Mouse (Mus musculus) ZHBTc4 (cell line): ENCODE data around the gene Vps51.
A peak's percentile ranks its signal among the peaks of the same experiment; 100 is the strongest.
"Not testable (repeated sequence)": the region's sequence is repeated elsewhere in the genome, so short reads cannot be mapped to it uniquely, and the experiment has no call there.

Experiments
- DNase-seq: peaks from one replicate; pipeline ENCODE4 v3.0.0-alpha.2; 2011; ENCODE audit warnings: low read depth, low spot score

Gene Vps51

DNA sequence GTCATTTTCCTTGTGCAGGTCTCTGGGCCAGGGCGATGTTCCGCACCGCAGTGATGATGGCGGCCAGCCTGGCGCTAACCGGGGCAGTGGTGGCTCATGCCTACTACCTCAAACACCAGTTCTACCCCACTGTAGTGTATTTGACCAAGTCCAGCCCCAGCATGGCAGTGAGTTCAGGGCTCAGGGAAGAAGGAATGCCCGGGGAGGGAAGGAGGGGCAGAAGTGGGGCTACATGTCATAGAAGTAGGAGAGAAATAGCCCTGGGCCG, 29.2 kb downstream of the Vps51 start:
- no peak for DNase-seq

DNA sequence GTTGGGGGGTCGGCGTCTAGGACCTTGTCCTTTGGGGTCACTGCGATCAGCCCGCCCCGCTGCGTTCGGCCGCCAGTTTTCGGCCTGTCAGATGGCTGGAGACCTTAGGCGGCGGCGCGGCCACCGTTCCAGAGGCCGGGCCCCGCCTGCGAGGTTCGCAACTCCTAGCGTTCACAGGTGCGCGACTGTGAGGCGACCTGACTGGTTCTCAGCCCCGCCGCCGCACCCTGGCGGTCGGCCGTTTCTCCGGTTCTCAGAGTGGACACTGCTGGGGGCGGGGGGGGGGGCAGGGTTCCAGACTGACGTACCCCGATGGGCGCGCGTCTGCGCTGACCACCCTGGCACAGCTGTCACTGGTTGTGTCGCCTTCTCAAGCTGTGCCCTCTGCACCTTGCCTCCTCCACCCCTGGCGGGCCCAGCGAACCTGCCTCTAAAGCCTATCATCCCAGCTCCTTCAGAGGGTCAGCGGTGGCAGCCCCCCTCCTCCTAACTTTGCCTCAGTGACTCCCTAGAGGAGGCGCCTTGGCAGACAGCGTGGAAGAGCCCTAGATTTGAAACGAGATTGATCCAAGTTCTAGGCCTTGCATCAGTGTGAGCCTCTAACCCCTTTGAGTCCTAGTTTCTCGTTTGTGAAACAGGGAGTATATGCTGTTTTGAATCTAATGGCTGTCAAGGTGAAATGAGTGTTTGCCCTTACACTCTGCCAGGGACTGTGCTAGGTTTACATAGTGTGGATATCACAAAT, 29.7 kb downstream of the Vps51 start:
- DNase-seq: no peak

DNA sequence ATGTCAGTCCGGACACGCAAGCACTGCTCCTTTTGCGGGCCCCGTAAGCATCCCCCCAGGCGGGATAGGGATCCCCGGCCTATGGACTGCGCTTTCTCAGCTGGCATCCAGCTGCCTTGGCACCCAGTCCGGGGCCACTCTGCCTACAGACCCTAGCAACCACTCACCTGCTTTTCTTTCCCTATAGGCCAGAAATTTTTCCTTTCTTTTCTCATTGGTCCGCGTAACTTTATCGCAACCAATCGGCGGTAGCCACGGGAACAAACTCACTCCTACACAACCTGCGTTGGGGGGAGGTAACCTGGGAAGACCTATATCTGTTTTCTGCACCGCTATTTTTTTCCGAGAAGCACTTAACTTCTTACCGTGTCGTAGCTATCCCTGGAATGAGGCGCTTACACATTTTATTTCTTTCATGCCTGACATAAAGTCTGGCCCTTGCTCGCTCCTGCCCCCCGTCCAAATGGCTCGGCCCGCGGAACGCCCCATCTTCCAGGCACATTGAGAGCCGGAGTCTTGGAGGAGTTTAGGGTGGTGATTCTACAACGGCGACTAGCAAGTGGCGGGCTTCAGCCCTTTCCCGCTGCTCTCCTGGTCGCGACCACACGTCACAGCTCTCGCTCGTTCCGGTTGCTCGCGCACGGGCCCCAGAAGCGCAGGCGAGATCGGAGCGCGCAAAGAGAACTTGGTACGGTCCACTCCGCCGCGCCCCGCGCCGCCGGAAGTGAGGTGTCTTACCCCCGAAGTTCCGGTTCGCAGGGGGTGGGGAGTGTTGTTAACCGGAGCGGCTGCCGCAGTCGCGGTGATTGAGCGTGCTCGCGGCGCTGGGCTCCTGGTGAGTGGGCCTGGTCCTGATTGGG, 30.5 kb downstream of the Vps51 start, which contains the start of gene Syvn1:
Gene Syvn1 (plus strand): TSS at position 283 of the 860 bp plus-strand sequence.
- DNase-seq: peak; percentile 95

DNA sequence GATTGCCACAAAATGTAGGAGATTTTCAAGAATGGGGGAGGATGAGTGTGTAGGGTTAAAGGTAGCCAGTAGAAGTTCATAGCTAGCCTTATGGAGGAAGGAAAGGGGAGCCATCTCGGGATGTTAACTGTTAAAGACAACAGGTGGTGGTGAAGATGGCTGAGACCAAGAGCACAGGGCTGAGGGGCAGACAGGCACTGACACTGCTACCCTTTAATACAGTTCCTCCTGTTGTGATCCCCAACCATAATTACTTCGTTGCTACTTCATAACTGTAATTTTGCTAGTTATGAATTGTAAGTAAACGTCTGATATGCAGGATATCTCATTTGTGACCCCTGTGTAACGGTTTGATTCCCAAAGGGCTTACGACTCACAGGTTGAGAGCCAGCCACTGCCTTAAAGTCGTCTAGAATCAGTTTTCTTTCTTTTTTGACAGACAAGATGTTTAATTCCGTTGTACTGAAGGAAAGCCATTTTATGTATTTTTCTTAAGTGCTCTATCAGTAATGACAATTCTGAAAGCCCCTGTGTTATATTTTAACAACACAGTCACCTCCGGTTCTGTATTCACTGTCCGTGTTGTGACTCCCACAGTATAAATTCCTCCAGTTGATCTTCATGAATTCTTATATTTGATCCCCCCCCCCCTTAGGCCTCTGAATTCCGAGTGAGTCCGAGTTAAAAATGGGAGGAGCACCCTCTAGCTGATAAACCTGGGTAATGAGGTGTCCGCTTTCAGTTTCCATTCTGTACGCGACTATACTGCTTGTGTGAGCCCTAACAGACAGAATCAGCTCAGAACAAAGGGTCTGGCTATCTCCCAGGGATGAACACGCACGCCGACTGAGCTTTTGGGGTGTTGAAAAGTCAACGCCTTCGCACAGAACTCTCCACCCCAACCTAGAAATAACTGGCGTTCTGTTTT, 31.4 kb downstream of the Vps51 start:
- DNase-seq: no peak

DNA sequence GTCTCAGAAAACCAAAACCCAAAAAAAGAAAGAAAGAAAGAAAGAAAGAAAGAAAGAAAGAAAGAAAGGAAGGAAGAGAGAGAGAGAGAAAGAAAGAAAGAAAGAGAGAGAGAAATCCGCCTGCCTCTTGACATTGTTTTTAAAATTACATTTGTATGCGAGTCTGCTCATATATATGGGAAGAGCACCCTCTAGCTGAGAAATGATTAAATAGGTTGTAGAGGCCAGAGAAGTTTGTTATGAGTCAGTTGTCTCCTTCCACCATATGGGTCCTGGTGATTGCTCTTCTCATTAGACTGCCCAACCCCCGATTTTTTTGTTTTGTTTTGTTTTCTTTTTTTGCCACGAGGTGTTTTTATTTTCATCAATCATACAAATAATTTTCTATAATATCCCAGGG, 32.9 kb downstream of the Vps51 start:
- not testable (repeated sequence) for DNase-seq

DNA sequence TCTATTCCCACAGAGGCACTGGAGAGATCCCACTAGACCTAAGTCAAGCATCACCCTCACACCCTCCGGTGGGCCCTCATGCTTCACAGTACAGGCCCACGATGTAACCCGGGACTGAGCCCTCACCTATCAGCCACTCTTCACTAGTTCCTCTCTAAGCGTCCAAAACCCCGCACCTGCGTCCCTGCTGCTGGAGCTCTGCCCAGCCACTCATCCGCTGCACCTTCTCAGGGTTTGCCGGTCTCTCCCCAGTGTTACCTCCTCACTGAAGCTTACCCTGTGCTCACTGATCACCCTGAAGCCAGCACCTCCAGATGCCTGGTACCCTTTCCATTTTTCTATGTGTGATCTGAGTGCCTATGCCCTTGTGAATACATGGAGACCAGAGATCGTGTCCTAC, 34.7 kb downstream of the Vps51 start:
- DNase-seq: no peak

DNA sequence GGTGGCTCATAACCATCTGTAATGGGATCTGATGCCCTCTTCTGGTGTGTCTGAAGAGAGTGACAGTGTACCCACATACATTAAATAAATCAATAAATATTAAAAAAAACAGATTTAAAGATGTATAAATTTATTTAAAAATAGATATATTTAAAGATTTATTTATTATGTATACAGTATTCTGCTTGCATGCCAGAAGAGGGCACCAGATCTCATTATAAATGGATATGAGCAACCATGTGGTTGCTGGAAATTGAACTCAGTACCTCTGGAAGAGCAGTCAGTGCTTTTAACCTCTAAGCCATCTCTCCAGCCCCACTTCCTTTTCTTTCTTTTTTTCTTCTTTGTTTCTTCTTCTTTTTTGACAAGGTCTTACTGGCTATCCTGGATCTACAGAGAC, 37.0 kb downstream of the Vps51 start:
- DNase-seq: no peak

DNA sequence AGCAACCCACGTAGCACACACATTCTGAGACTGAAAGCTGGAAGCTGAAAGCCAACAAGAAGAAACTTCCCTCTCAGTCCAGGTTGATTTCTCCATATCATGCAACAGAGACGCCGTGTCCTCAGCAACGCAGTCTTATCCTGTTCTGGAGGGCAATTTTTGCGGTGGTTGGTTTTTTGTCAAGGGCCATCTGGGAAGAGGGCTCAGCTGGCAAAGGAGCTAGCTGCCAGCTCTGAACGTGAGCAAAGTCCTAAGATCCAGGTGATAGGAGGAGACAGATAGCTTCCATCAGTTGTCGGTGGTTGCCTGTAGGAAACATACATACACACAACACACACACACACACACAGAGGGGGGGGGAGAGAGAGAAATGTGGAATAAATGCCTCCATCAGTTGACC, 38.7 kb downstream of the Vps51 start:
- no peak for DNase-seq

DNA sequence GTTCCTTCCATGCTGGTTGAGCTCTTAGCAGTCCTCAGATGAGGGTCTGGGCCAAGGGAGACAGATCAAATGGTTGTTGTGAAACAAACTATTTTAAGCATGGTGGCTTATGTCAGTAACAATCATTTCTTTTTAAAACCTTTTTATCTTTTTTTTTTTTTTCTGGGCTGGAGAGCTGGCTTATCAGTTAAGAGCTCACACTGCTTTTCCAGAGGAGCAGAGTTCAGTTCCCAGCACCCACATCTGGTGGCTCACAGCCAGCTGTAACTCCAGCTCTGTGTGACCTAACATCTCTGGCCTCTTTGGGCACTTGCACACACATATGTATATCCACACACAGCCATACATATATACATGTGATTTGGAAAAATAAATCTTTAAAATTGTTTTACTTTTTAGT, 39.3 kb downstream of the Vps51 start:
- no peak for DNase-seq

DNA sequence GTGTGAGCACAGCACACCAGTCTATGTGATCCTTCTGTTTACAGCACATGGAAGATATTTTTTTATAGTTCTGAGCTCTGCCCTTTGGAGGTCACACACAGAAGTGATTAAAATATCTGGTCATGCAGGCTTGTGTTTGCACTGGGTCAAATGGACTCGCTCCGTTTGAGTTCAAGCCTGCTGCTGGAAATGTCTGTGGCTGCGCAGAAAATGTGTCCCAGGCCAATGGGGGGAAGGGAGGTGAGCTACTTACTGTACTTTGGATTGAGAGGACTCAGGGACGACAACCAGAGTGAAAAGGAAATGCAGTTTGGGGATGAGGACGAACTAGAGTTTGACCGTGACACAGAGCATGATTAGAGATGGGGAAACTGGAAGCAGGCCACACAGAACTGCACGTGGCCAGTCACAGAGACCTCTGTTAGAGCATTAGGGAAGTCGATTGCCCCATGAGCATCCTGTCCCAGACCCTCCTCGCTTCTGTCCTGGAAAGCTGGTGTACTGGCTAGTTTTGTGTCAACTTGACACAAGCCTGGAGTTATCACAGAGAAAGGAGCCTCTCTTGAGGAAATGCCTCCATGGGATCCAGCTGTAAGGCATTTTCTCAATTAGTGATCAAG, 41.0 kb downstream of the Vps51 start:
- DNase-seq: no peak

DNA sequence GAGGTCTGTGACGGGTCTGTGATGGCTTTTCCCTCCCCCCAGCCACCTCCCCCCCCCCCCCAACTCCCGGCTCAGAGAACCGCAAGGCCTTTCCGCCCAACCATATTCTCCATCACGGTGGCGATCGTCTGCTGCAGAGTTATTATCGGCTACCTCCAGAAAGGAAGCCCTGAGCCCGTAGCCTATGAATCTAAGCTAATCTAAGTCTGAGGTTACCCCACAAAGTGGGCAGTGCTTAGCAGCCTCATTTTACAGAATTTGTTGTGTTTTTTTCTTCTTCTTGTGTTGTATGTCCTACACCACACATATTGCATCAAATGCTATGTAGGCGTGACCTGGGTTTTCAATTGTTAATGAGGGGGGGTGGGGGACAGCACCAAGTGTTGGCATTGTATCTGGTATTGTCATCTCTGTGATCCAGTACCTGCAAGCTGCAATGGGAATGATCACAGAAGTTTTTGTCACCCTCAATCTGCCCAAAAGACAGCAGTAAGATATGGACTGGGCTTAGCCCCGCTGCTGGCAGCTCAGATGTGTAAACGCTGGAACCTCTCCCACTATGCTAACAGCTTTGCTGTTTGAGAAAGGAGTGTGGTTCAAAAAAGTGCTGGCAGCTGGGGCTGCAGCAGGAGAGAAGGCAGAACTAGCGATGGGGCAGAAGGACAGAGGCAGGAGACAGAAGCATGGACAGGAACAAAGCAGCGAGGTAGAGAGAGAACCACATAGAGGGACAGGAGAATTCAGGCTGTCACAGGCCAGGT, 46.3 kb downstream of the Vps51 start:
- no peak for DNase-seq

DNA sequence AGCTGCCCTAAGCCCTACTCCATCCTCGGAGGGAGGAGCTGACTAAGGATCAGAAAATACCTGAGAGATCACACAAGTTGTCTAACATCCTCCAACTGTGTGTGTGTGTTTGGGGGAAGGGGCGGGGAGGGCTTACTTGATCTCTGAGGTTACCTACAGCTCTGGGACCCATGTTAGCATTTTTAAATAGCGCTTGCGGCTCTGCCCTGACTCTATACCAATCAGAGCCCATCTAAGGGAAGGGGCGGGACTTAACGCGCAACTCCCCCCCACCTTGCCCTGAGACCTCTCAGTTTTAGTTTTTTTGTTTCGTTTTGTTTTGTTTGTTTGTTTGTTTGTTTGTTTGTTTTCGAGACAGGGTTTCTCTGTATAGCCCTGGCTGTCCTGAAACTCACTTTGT, 47.6 kb downstream of the Vps51 start:
- peak; percentile 69 for DNase-seq

DNA sequence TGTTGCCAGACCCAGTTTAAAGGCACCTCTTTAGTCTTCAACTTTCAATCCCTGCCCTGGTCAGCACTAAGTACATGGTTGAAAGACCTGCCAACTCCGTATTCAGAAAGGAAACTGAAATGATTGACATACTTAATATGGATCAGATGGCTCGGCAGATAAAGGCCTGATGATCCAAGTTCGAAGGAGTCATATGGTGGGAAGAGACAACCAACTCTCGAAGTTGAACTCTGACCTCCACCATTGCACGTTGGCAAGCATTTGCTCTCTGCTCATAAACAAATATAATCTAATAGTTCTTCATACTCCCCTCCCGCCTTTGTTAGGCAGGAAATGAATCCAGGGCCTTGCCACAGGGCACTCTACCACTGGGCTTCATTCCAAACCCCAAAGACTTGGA, 48.0 kb downstream of the Vps51 start:
- DNase-seq: no peak

DNA sequence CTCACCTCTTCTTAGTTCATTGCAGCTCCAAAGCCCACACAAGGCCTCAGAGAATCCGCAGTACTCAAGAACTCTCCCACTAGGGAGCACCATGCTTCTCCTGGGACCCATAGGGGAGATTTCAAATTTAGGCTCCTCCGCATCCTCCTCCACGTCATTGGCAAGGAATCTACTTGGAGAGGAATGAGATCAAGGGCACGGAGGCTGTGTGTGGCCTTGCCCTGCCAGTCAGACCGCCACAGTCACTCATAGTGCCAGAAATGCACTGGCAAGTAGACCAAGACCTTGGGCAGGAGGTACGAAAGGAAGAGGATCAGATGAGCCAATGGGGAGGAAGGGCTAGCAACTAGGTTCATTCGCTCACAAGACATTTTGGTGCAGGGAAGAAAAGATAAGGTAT, 53.1 kb downstream of the Vps51 start:
- DNase-seq: no peak

DNA sequence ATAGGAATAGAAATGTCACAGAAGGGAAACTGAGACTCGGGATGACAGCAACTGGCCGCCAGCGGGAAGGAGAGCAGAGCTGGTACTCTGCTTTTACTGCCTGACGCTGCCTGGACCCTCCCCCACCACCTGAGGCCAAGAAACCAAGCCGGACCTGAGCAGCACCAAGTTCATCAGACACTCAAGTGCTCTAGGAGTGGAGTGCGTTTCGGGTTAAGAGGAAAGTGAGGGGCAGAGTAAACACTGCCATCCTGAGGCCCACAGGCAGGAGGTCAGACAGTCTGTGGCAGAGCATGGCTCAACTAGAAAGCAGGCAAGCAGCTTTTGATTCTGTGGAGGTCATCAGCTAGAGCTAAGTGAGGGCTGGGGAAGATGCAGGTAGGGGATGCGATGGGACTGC, 54.0 kb downstream of the Vps51 start:
- DNase-seq: no peak

DNA sequence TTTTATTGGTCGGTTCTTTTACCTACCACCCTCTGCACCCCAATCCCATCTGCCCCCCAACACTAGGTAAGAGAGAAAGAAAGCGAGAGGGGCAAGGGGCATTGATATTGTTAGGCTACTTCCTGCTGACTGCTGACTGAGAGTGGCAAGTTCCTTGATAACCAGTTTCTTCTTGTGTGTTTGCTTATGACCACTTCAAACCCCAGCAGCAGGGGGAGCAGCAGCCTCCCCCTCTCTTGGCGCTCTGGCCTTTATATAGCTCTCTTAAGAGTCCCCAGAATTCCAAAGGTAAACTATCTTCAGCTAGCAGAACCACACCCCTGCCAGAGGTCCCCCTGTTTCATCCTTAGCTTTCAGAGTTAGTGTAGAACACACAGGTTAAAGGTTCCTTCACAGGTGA, 56.8 kb downstream of the Vps51 start:
- no peak for DNase-seq

DNA sequence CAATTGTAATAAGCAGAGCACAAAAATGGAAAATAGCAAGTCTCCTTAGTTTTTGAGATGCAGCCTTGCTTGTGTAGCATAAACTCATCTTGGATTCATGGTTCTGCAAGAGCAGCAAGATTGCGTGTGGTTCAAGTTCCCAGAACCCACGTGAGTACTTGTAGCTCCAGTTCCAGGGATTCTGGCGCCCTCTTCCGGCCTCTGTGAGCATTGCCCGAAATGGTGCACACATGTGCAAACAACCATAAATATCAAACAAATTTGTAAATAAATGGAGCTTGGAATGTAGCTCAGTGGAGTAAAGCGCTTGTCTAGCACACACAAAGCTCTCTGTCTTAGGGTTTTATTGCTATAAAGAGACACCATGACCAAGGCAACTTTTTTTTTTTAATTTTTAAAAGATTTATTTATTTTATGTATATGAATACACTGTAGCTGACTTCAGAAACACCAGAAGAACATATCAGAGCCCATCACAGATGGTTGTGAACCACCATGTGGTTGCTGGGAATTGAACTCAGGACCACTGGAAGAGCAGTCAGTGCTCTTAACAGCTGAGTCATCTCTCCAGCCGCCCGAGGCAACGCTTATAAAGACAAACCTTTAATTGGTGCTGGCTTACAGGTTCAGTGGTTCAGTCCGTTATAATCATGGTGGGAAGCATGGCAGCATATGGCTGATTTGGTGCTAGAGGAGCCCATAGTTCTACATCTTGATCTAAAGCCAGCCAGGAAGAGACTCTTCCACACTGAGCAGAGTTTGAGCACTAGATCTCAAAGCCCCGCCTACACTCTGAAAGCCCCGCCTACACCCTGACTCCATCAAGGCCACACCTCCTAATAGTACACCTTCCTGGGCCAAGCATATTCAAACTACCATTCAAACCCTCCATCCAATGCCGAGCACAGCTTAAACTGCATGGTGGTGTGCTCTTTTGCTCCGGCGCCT, 58.6 kb downstream of the Vps51 start:
- peak; percentile 95 for DNase-seq
